Mouse (Mus musculus): ENCODE measurements around the gene Cldn7.

DNA sequence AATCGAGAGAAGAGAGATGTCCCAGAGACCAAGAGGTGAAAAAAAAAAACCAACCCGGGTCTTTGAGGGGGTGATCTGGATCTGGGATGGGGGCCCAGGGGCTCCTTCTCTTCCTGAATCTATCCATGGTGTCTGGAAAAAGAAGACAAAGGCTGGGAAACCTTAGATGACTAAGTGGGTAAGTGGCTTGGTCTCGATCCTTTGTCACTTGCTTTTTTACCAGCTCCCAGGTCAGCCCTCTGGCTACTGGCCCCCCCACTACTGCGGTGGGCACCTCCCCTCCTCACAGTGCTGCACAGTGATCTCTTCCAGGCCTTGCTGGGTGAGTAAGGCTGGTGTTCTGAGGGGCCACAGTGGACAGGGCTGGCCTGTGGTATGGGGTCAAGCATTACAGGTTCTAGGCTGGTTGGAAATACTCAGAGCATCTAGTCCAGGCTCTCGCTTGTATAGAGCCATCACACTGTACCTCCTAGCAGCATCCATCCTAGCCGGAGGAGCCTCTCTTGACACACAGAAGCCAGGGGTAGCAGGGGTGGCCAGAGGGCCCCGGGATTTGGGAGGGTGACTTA is 52.7 kb downstream of the Cldn7 start:
- TF ChIP-seq POLR2A (IDR thresholded peaks at IDR 0.05; ENCODE audit: borderline replicate concordance, extremely low read depth, low read depth, low read length) (no peak), CTCF (IDR thresholded peaks at IDR 0.05; ENCODE audit: insufficient read depth, low read length) (no peak)
